Mouse (Mus musculus) megakaryocyte, embryonic 14.5 days (primary cell): Measurements from ENCODE around the gene Galnt5. TPM values are rescaled to one million over a fixed set of nuclear protein-coding genes. Genes with fewer than 3 reads are reported as not detected.

Experiments used
- H3K27me3 ChIP-seq: replicated peaks from 2 replicates; pipeline ENCODE3; 2012; ENCODE audit warnings: inconsistent platforms
- H3K36me3 ChIP-seq: replicated peaks from 2 replicates; pipeline ENCODE3; 2012; ENCODE audit warnings: low read length, inconsistent platforms, mixed read lengths
- H3K4me1 ChIP-seq: 2 replicates; pipeline ENCODE4 v1.6.1; 2012; ENCODE audit warnings: inconsistent platforms
- H3K4me3 ChIP-seq: replicated peaks from 2 replicates; pipeline ENCODE3; 2012; ENCODE audit warnings: moderate library complexity, mild to moderate bottlenecking, inconsistent platforms
- H3K9me3 ChIP-seq: 2 replicates; pipeline ENCODE4 v1.6.1; 2012; ENCODE audit warnings: inconsistent platforms
- FLI1 ChIP-seq: IDR thresholded peaks from 2 replicates; pipeline ENCODE4 v1.6.1; 2012; ENCODE audit warnings: low read length, inconsistent platforms, mixed read lengths
- GATA1 ChIP-seq: IDR thresholded peaks from 3 replicates; pipeline ENCODE4 v1.6.1; 2012; ENCODE audit warnings: mixed read lengths, low read length, inconsistent platforms, borderline replicate concordance
- polyA plus RNA-seq: library from polyadenylated mRNA; stranded (reverse); fragments of >175 nt; gene quantifications from 2 replicates; pipeline ENCODE4 v1.2.3, GENCODE M21; 2012; ENCODE audit warnings: low replicate concordance; ENCODE audit not compliant: insufficient read depth

Galnt5 gene
- polyA plus RNA-seq: not detected in 2 replicates

- H3K27me3 ChIP-seq: peaks cover 2% of the 10 kb centered on the region
- H3K4me1 ChIP-seq: no peaks in the 10 kb centered on the region
- H3K4me3 ChIP-seq: no peak within 1 kb of the TSS
- no peaks in the 10 kb centered on the region; the same call in 1 of the 2 replicates for H3K9me3 ChIP-seq
- TF ChIP-seq GATA1 (no peak), FLI1 (no peak)
- no peaks in the 10 kb centered on the region for H3K36me3 ChIP-seq
Observed at GRCm38 (mm10) chr2:57997752-57998430, at the start of gene Galnt5. Galnt5 (plus strand) TSS chr2:57997884.

GRCm38 (mm10) chr2:57951620-57952019, 46.1 kb upstream of the Galnt5 start:
- H3K4me1 ChIP-seq: no peaks in the 10 kb centered on the region
- H3K27me3 ChIP-seq: no peaks in the 10 kb centered on the region
- H3K9me3 ChIP-seq: no peaks in the 10 kb centered on the region
- no peaks in the 10 kb centered on the region for H3K36me3 ChIP-seq
- H3K4me3 ChIP-seq: no peak overlapping the region
- no peak for TF ChIP-seq GATA1
- no peak for TF ChIP-seq FLI1

GRCm38 (mm10) chr2:57960786-57961185, 36.9 kb upstream of the Galnt5 start:
- no peaks in the 10 kb centered on the region for H3K9me3 ChIP-seq
- no peak for TF ChIP-seq GATA1
- no peak for TF ChIP-seq FLI1
- H3K36me3 ChIP-seq: no peaks in the 10 kb centered on the region
- H3K4me1 ChIP-seq: no peaks in the 10 kb centered on the region
- no peaks in the 10 kb centered on the region for H3K27me3 ChIP-seq
- H3K4me3 ChIP-seq: no peak overlapping the region

- H3K36me3 ChIP-seq: no peaks in the 10 kb centered on the region
- H3K9me3 ChIP-seq: no peaks in the 10 kb centered on the region
- no peaks in the 10 kb centered on the region for H3K4me1 ChIP-seq
- no peaks in the 10 kb centered on the region for H3K27me3 ChIP-seq
- TF ChIP-seq GATA1 (no peak), FLI1 (no peak)
- no peak overlapping the region for H3K4me3 ChIP-seq
Observed at GRCm38 (mm10) chr2:57982248-57982647, 15.4 kb upstream of the Galnt5 start.

- Histone ChIP-seq H3K4me3 (no peak overlapping the region), H3K9me3 (no peaks in the 10 kb centered on the region), H3K36me3 (no peaks in the 10 kb centered on the region), H3K4me1 (no peaks in the 10 kb centered on the region), H3K27me3 (no peaks in the 10 kb centered on the region)
- no peak for TF ChIP-seq FLI1
- TF ChIP-seq GATA1: no peak
Observed at GRCm38 (mm10) chr2:57991084-57991483, 6.6 kb upstream of the Galnt5 start.

- H3K36me3 ChIP-seq: no peaks in the 10 kb centered on the region
- H3K27me3 ChIP-seq: peaks cover 2% of the 10 kb centered on the region
- no peaks in the 10 kb centered on the region for H3K4me1 ChIP-seq
- H3K4me3 ChIP-seq: no peak overlapping the region
- no peak for TF ChIP-seq FLI1
- no peak for TF ChIP-seq GATA1
- H3K9me3 ChIP-seq: no peaks in the 10 kb centered on the region; the same call in 1 of the 2 replicates
Observed at GRCm38 (mm10) chr2:58001497-58001896, 3.8 kb downstream of the Galnt5 start.

- Histone ChIP-seq H3K27me3 (no peaks in the 10 kb centered on the region), H3K9me3 (no peaks in the 10 kb centered on the region), H3K4me3 (no peak overlapping the region), H3K4me1 (no peaks in the 10 kb centered on the region), H3K36me3 (no peaks in the 10 kb centered on the region)
- TF ChIP-seq FLI1 (no peak), GATA1 (no peak)
Observed at GRCm38 (mm10) chr2:58007081-58007480, 9.4 kb downstream of the Galnt5 start.

GRCm38 (mm10) chr2:58023556-58023955, 25.9 kb downstream of the Galnt5 start:
- Histone ChIP-seq H3K9me3 (no peaks in the 10 kb centered on the region), H3K36me3 (no peaks in the 10 kb centered on the region), H3K4me3 (no peak overlapping the region), H3K4me1 (no peaks in the 10 kb centered on the region), H3K27me3 (no peaks in the 10 kb centered on the region)
- no peak for TF ChIP-seq FLI1
- no peak for TF ChIP-seq GATA1

- H3K36me3 ChIP-seq: no peaks in the 10 kb centered on the region
- H3K27me3 ChIP-seq: no peaks in the 10 kb centered on the region
- no peaks in the 10 kb centered on the region for H3K9me3 ChIP-seq
- no peak for TF ChIP-seq GATA1
- TF ChIP-seq FLI1: no peak
- H3K4me3 ChIP-seq: no peak overlapping the region
- H3K4me1 ChIP-seq: no peaks in the 10 kb centered on the region
Observed at GRCm38 (mm10) chr2:58026740-58027139, 29.1 kb downstream of the Galnt5 start.

GRCm38 (mm10) chr2:58029404-58029803, 31.7 kb downstream of the Galnt5 start:
- no peak for TF ChIP-seq GATA1
- TF ChIP-seq FLI1: no peak

GRCm38 (mm10) chr2:58031431-58031830, 33.7 kb downstream of the Galnt5 start:
- Histone ChIP-seq H3K36me3 (no peaks in the 10 kb centered on the region), H3K9me3 (no peaks in the 10 kb centered on the region)
- TF ChIP-seq GATA1 (no peak), FLI1 (no peak)

More at GRCm38 (mm10) chr2:58029404-58029803, 31.7 kb downstream of the Galnt5 start:
- Histone ChIP-seq H3K27me3 (no peaks in the 10 kb centered on the region), H3K9me3 (no peaks in the 10 kb centered on the region), H3K4me3 (no peak overlapping the region), H3K4me1 (no peaks in the 10 kb centered on the region), H3K36me3 (no peaks in the 10 kb centered on the region)

More at GRCm38 (mm10) chr2:58031431-58031830, 33.7 kb downstream of the Galnt5 start:
- peaks cover 15% of the 10 kb centered on the region for H3K4me1 ChIP-seq
- H3K4me3 ChIP-seq: no peak overlapping the region
- no peaks in the 10 kb centered on the region for H3K27me3 ChIP-seq
